Comparison of ENCODE assay signal across 9 mouse cellular contexts in genomic region chr15:82922755-82923154, GRCm38 (mm10).
DNase-seq lines count a peak whose midpoint lies in the region; ATAC-seq and TF ChIP-seq lines count a peak whose summit lies in the region.
"Had no signal": no experiment of that assay in that cellular context is flagged by ENCODE, and none has a peak within 500 bp of the region (broad histone marks: within the 10 kb centered on the region; RNA-seq: fewer than 3 reads in every experiment).

No protein-coding gene starts in this region.

- peak; percentile 27; the same call in 1 of the 2 replicates for TF ChIP-seq CTCF in gastrocnemius, adult 2 months (IDR thresholded peaks at IDR 0.05)
- TF ChIP-seq CTCF in liver, postnatal 0 days (IDR thresholded peaks at IDR 0.05; ENCODE audit: low read depth), result peak; percentile 51

- H3K9me3 ChIP-seq in liver, postnatal 0 days (ENCODE audit: low read length), result no peaks in the 10 kb centered on the region
- H3K9me3 ChIP-seq in liver, embryonic 12.5 days (replicated peaks), result no peaks in the 10 kb centered on the region
- no peaks in the 10 kb centered on the region for H3K9me3 ChIP-seq in hindbrain, embryonic 13.5 days
- H3K9me3 ChIP-seq in neural tube, embryonic 15.5 days (replicated peaks), result no peaks in the 10 kb centered on the region

- no peak overlapping the region for H3K27ac ChIP-seq in gastrocnemius, adult 2 months
- H3K27ac ChIP-seq in liver, postnatal 0 days (ENCODE audit: low read depth), result no peak overlapping the region
- H3K27ac ChIP-seq in liver, embryonic 12.5 days, result no peak overlapping the region
- peak overlapping the region; percentile 77 for H3K27ac ChIP-seq in hindbrain, embryonic 13.5 days
- peak overlapping the region; percentile 71 for H3K27ac ChIP-seq in neural tube, embryonic 15.5 days (replicated peaks)

- ATAC-seq in liver, postnatal 0 days, result no peak
- no peak for ATAC-seq in liver, embryonic 12.5 days
- ATAC-seq in hindbrain, embryonic 13.5 days (ENCODE audit: low FRiP score), result no peak
- ATAC-seq in neural tube, embryonic 15.5 days (ENCODE audit: low FRiP score), result no peak

- no peaks in the 10 kb centered on the region for H3K36me3 ChIP-seq in liver, postnatal 0 days (replicated peaks; ENCODE audit: insufficient read depth, low read length)
- no peaks in the 10 kb centered on the region for H3K36me3 ChIP-seq in liver, embryonic 12.5 days
- H3K36me3 ChIP-seq in hindbrain, embryonic 13.5 days, result no peaks in the 10 kb centered on the region
- H3K36me3 ChIP-seq in neural tube, embryonic 15.5 days, result no peaks in the 10 kb centered on the region

- H3K4me3 ChIP-seq in gastrocnemius, adult 2 months, result no peak overlapping the region
- no peak overlapping the region for H3K4me3 ChIP-seq in liver, postnatal 0 days (ENCODE audit: low read depth, low read length)
- H3K4me3 ChIP-seq in liver, embryonic 12.5 days, result no peak overlapping the region
- H3K4me3 ChIP-seq in hindbrain, embryonic 13.5 days, result no peak overlapping the region
- H3K4me3 ChIP-seq in neural tube, embryonic 15.5 days (replicated peaks), result no peak overlapping the region

- peaks cover 19% of the 10 kb centered on the region for H3K27me3 ChIP-seq in liver, postnatal 0 days (ENCODE audit: insufficient read depth, low read length)
- peaks cover 88% of the 10 kb centered on the region for H3K27me3 ChIP-seq in liver, embryonic 12.5 days (replicated peaks)
- peaks cover 49% of the 10 kb centered on the region for H3K27me3 ChIP-seq in hindbrain, embryonic 13.5 days
- H3K27me3 ChIP-seq in neural tube, embryonic 15.5 days (replicated peaks), result peaks cover 24% of the 10 kb centered on the region; the same call in 1 of the 2 replicates
- H3K27me3 ChIP-seq: CH12.LX had no signal

- peaks cover 12% of the 10 kb centered on the region for H3K4me1 ChIP-seq in liver, postnatal 0 days (ENCODE audit: insufficient read depth)
- peaks cover 33% of the 10 kb centered on the region for H3K4me1 ChIP-seq in liver, embryonic 12.5 days
- peaks cover 98% of the 10 kb centered on the region for H3K4me1 ChIP-seq in hindbrain, embryonic 13.5 days (replicated peaks)
- H3K4me1 ChIP-seq in neural tube, embryonic 15.5 days, result peaks cover 94% of the 10 kb centered on the region

- TF ChIP-seq EP300 in liver, postnatal 0 days (IDR thresholded peaks at IDR 0.05; ENCODE audit: low read depth), result no peak

- 52% methylated on average over 4 of the region's 4 CpGs for WGBS in liver, postnatal 0 days (ENCODE audit: insufficient replicate concordance)
- 42% methylated on average over 4 of the region's 4 CpGs for WGBS in liver, embryonic 12.5 days (ENCODE audit: insufficient replicate concordance)
- WGBS in hindbrain, embryonic 13.5 days, result 55% methylated on average over 4 of the region's 4 CpGs
- WGBS in neural tube, embryonic 15.5 days, result 62% methylated on average over 4 of the region's 4 CpGs

- intact Hi-C loops in gastrocnemius, adult 2 months (cut with DNase I), result no loop called here
- intact Hi-C loops in gastrocnemius, postnatal 14 days (cut with DNase I; ENCODE audit: low total_unique reads), result no loop called here

- H3K4me2 ChIP-seq in liver, postnatal 0 days (ENCODE audit: low read depth, low read length), result no peak overlapping the region
- H3K4me2 ChIP-seq in liver, embryonic 12.5 days, result no peak overlapping the region
- H3K4me2 ChIP-seq in hindbrain, embryonic 13.5 days, result 0 out of 2 replicates have a peak overlapping the region, but pooled peaks have one; percentile 22
- peak overlapping the region; percentile 36; the same call in 1 of the 2 replicates for H3K4me2 ChIP-seq in neural tube, embryonic 15.5 days

- DNase-seq in gastrocnemius, adult 2 months, result no peak
- DNase-seq in gastrocnemius, postnatal 14 days, result no peak
- DNase-seq in liver, postnatal 0 days, result no peak
- no peak for DNase-seq in Muller cell, postnatal 12 days (ENCODE audit: inconsistent ontology term)
- no peak for DNase-seq in layer of hippocampus, postnatal 25 days (ENCODE audit: extremely low spot score in 1 of 2, low spot score in 1 of 2)

- H3K9ac ChIP-seq in liver, postnatal 0 days (replicated peaks), result no peak overlapping the region
- no peak overlapping the region for H3K9ac ChIP-seq in liver, embryonic 12.5 days
- H3K9ac ChIP-seq in hindbrain, embryonic 13.5 days, result peak overlapping the region; percentile 46; the same call in 1 of the 2 replicates
- 0 out of 2 replicates have a peak overlapping the region, but pooled peaks have one; percentile 5 for H3K9ac ChIP-seq in neural tube, embryonic 15.5 days (replicated peaks)

Comparison
In these comparisons a context has a peak if more than half of its experiments do, and no peak if none do; other contexts are left out.
1. H3K27ac ChIP-seq: peak in hindbrain, embryonic 13.5 days (single experiment) and neural tube, embryonic 15.5 days (single experiment); none in gastrocnemius, adult 2 months (single experiment), liver, postnatal 0 days (single experiment) and liver, embryonic 12.5 days (single experiment).
2. H3K4me2 ChIP-seq: peak in hindbrain, embryonic 13.5 days (single experiment) and neural tube, embryonic 15.5 days (single experiment); none in liver, postnatal 0 days (single experiment) and liver, embryonic 12.5 days (single experiment).
3. H3K9ac ChIP-seq: peak in hindbrain, embryonic 13.5 days (single experiment) and neural tube, embryonic 15.5 days (single experiment); none in liver, postnatal 0 days (single experiment) and liver, embryonic 12.5 days (single experiment).